Mouse (Mus musculus) cerebral cortex, adult 2 months (tissue): Measurements from ENCODE around the gene Gipc3.

ENCODE experiments used
- WGBS: fragments of 180-500 bp; shearing (Covaris S2); methylation state at CpG from one replicate; pipeline ENCODE4 v1.1.7; 2018; 5-methylcytosine and 5-hydroxymethylcytosine counted together

The Gipc3 gene

DNA sequence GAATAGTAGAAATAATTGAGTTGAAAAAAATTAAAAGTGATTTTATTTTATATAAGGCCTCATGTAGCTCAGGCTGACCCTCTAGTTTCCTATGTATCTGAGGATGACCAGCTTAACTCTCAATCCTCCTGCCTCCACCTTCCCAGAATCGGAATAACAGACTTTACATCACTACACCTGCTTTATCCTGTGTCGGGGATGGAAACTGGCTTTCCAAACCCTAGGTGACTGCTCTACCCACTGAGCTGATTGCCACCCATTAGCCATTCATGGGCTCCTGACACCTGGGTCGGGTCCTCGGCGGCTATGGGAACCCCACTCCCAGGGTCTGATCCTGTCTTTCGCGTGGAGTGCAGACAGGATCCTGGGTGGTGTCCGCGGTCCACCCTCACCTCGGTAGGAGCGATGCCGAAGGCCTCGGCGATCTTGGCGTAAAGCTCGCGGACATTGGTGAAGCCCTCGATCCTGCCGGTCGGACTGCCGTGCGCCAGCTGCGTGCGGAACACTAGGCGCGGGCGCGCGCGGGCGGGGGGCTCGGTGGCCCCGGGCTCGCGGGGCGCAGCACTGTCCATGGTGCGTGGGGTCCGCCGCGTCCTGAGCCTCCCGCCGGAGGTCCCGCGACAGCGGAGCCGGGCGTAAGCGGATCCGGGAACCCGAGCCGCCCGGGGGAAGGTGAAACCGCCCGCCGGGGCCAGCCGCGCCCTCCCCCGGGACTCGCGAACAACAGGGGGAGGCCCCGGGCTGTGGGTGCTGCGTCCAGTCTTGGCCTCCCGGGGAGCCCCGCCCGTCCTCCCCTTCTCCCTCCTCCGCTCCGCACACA, at the start of gene Gipc3:
Gipc3 (minus strand) TSS at position 581 of the 820 bp plus-strand sequence.
- 5% methylated on average over 66 of the region's 67 CpGs for WGBS

- WGBS: 67% methylated on average over 14 of the region's 14 CpGs
Measured at GRCm38 (mm10) chr10:81392781-81393185, 49.7 kb upstream of the Gipc3 start, which contains the start of gene Smim24. Smim24 (plus strand) TSS chr10:81393051.

- WGBS: 87% methylated on average over 6 of the region's 6 CpGs
Measured at GRCm38 (mm10) chr10:81392270-81392669, 49.2 kb upstream of the Gipc3 start.

DNA sequence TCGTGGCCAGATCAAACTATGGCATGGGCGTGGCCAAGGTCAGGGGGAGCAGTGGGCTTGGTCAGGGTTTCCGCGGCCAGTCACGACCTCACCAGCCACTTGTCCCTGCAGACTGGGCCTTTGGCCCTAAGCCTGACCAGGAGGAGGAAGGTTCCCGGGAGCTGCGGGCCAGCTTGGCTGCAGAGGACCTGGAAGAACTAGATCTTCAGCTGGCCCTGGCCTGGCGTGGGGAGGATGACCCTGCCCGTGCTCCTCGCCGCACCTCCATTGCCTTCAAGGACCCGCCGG, 47.6 kb upstream of the Gipc3 start:
- 92% methylated on average over 13 of the region's 13 CpGs for WGBS

DNA sequence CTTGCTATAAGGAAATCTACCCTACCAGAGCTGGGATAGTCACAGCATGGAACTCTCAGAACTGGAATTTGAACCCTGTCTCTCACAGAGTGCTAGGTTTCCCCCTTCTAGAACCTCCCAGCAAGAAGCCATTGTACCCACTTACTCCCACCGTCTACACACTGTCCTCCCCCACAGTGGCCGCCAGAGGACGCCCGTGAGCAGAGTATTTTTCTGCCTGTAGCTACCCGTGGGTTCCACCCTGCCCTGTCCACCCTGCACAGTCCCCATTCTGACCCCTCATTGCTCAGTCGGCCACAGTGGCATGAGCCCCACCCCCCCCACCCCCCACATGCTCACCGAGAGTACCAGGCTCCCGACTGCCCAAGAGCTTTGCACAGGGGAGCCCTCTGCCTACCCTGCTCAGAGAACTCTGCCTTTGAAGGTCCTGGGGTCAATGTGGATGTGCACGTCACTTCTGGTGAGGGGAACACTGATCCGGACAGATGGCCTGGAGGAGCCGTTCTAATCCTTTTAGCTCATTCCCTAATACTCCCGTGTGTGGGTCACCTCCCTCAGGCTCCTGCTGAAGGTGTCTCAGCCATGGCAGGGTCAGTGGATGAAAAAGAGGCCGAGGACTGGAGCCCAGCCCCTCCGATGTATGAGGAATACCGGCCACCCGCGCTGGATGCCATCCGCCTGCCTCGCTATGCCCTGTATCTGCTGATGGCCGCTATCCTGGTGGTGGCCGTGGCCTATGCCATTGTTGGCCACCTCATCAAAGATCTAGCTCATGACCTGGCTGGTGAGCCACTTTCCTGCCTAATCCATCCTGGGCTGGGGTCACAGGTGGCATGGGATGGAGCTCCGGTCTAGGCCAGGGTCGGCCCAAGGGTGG, 47.0 kb upstream of the Gipc3 start:
- WGBS: 59% methylated on average over 23 of the region's 23 CpGs

DNA sequence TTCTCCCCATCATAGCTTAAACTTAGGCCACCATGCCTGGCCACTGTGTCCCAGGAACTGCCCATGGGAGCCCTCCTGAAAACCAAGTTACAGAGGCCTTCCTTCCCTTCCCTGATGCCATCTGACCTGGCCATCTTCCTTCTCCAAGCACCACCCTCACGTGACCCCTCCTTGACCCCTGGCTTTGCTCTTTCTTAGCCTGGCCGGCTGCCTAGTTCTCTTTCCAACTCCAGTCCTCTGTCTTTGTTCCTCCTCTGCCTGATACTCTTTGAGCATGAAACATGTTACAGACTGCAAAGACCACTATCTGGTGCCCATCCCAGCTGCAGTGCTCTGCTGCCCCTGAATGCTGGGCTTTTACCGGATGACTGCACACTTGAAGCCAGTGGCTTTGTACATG, 46.3 kb upstream of the Gipc3 start:
- WGBS: 53% methylated on average over 3 of the region's 3 CpGs

- 72% methylated on average over 5 of the region's 5 CpGs for WGBS
Measured at GRCm38 (mm10) chr10:81388505-81389055, 45.5 kb upstream of the Gipc3 start, which contains the start of gene Gm48552. Gm48552 (plus strand) TSS chr10:81389005.

DNA sequence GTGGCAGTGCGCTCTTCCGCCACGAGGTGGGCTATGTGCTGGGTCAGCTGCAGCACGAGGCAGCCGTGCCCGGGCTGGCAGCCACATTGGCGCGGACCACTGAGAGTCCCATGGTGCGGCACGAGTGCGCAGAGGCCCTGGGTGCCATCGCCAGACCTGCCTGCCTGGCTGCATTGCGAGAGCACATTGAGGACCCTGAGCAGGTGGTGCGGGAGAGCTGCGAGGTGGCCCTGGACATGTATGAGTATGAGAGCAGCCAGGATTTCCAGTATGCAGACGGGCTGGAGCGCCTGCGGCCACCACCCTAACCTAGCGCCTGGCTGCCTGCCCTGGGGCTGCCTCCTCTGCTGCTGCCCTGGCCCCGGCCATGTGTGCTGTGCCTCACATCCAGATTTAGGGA, 44.6 kb upstream of the Gipc3 start:
- 89% methylated on average over 20 of the region's 20 CpGs for WGBS

DNA sequence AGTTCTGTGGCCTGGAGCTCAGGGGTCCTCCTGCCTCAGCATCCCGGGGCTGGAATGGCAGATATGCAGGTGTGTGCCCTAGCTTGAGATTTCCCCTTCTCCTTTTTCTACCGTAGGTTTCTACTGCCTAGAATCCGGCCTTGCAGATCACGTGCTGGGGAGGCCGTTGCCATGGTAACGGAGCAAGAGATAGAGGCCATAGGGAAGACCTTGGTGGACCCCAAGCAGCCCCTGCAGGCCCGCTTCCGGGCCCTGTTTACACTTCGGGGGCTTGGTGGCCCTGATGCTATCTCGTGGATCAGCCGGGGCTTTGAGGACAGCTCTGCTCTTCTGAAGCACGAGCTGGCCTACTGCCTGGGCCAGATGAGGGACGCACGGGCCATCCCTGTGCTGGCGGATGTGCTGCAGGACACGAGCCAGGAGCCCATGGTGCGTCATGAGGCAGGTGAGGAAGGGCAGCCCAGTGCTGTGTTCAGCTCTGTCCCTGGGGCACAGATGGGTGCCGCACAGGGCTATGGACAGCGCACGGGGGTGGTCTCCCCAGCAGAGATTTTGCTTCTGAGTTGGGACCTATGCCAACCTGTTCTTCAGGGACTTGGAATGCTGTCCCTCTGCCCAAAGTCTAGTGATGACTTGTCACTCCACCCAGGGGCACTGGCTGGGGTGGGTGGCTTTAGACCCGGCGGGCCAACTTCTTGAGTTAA, 42.7 kb upstream of the Gipc3 start:
- WGBS: 73% methylated on average over 22 of the region's 22 CpGs

- under 1% methylated on average over 19 of the region's 19 CpGs for WGBS
Measured at GRCm38 (mm10) chr10:81384605-81384982, 41.5 kb upstream of the Gipc3 start.

DNA sequence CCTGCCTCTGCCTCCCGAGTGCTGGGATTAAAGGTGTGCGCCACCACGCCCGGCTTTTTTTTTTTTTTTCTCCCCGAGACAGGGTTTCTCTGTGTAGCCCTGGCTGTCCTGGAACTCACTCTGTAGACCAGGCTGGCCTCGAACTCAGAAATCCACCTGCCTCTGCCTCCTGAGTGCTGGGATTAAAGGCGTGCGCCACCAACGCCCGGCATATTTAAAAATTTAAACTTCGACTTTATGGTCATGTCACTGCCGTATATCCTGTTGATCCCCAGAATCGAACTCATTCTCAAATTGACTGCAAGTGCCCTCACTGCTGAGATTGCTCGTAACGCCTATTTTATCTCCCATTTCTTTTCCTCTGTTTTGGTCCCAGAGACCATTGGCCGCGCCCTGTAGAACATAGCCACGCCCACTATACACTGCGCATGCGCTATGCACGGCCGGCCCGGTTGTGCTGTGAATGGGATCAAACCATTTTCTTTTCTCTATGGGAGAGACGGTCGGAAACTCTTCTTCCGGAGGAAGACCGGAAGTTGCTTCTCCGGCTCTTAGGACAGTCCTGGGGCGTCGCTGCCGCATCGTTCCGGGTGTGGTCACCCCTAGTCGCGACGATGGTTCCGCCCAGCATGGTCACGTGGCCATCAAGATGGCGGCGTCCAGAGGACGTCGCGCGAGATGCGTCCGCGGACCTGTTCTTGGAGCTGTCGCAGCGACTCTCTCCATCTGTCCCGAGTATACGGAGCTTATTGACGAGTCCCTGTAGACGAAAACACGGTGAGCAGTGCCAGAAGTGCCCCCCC, 40.9 kb upstream of the Gipc3 start, which contains the start of the genes Dohh and Gm48551:
Dohh (plus strand) TSS at position 627 of the 803 bp plus-strand sequence.
Gm48551 (plus strand) TSS at position 665 of the 803 bp plus-strand sequence.
- WGBS: 7% methylated on average over 53 of the region's 54 CpGs

- 73% methylated on average over 5 of the region's 5 CpGs for WGBS
Measured at GRCm38 (mm10) chr10:81382039-81382438, 39.0 kb upstream of the Gipc3 start.

DNA sequence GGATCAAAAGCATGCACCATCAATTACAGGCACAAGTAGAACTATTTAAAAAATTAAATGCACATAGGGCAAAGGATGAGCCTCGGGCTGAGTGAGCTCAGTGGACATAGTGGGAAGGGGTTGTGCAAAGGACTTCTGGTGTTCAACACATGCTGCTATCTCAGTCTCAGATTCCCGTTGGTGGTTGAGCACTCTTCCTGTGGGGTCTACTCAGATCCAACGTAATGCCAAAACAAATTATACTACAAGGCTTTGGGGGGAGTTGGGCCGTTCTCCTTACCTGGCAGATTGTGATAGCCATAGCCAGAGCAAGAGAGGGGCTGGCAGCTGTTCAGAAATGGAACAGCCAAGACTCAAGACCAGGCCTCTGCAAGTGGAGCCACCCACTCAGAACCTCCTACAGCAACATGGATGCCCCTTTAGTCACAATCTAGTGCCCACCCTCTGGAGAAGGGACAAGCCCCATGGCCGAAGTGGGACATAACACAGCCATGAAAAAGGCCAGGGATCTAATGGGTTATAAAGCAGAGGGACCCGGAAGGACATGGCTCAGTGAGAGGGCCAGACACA, 36.8 kb upstream of the Gipc3 start:
- 89% methylated on average over 6 of the region's 6 CpGs for WGBS

DNA sequence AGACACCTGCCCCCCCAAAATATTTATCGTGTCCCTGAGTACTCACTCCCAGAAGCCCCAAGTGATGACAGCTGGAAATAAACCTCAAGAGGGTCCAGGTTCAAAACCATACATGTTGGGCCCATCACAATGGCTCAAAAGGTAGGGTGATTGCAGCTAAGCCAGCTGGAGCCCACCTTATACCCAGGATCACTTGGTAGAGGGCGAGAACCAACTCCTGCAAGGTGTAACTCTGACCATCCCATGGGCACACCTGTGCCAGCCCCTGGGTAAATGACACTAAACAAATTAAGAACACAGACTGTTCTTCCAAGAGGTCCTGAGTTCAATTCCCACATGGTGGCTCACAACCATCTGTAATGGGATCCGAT, 36.1 kb upstream of the Gipc3 start:
- 58% methylated on average over 3 of the region's 3 CpGs for WGBS

- 1% methylated on average over 46 of the region's 46 CpGs for WGBS
Measured at GRCm38 (mm10) chr10:81378553-81379182, 35.6 kb upstream of the Gipc3 start.

DNA sequence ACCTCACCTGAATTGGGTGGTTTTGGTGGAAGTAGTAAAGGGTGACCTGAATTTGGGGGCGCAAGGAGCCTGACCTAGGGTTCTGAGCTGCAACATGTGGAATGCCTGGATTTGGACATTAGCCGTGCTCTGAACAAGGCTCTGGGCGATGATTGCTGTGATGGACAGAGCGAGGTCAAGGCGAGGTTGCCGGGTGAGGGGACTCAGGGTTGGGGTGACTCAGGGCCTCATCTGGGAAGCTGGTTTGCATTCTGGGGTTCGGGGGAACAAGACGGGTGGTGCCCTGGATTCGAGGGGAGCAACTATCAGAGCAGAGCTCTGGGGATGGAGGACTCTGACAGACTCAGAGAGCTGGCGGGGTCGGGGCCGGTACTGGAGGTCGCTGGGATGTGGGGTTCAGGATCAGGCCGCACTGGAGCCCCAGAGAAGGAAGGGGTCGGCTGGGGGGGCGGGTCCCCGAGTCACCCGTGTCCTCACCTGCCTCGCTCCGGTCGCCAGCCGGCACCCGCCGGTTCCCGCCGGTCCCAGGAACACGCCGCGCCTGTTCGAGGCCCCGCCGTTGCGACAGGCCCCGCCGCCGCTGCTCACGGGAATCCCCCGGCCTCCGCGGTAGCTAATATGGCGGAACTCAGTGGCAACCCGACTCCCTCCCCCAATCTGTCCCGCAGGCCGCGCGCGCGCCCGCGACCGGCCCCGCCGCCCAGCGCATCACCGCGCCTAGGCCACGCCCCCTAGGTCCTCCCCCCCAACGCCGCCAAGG, 34.9 kb upstream of the Gipc3 start, which contains the start of gene Fzr1:
Fzr1 (minus strand) TSS at position 724 of the 760 bp plus-strand sequence.
- WGBS: 1% methylated on average over 58 of the region's 59 CpGs

GRCm38 (mm10) chr10:81377362-81377664, 34.2 kb upstream of the Gipc3 start:
- WGBS: 36% methylated on average over 2 of the region's 2 CpGs

DNA sequence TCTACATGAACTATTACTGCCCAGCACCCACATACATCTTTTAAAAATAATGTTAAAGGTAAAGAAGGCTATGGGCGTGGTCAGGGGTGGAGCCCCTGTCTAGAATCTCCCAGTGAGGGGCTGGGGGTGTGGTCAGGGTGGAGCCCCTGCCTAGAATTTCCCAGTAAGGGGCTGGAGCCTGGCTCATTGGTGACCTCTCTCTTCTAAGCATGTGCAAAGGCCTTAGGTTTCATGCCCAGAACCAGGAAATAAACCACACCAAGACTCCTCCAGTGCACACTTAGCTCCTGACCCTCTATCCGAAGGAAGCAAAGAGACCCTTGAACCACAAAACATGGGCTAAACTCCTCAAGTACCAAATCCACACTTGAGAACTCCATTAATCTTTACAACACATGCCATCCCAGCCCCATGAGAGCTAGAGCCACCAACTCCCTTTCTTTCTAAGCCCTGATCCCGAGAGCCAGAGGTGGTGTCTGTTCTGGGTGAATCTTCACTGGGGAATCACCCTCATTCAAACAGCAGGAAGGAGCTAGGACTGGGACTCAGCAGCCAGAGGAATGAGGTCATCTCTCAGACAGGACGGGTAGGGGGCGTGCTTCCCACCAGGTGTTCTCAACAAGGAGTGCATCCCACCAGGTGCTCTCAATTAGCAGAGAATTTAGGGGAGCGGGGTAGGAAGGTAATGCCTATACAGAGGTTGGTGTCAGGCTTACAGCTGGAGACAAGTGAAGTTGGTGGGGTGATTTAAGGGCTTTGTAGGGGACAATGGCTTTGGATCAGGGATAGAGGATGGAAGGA, 33.7 kb upstream of the Gipc3 start:
- WGBS: 39% methylated on average over 6 of the region's 6 CpGs

GRCm38 (mm10) chr10:81375322-81375721, 32.3 kb upstream of the Gipc3 start:
- WGBS: 92% methylated on average over 10 of the region's 10 CpGs
